Mouse (Mus musculus): ENCODE results near the gene Gkn1.
A peak's percentile ranks its signal among the peaks of the same experiment; 100 is the strongest.

The Gkn1 gene

GRCm38 (mm10) chr6:87350829-87351228 is at the start of gene Gkn1:
Gkn1 (minus strand) TSS chr6:87350942.
- DNase-seq: no peak

DNA sequence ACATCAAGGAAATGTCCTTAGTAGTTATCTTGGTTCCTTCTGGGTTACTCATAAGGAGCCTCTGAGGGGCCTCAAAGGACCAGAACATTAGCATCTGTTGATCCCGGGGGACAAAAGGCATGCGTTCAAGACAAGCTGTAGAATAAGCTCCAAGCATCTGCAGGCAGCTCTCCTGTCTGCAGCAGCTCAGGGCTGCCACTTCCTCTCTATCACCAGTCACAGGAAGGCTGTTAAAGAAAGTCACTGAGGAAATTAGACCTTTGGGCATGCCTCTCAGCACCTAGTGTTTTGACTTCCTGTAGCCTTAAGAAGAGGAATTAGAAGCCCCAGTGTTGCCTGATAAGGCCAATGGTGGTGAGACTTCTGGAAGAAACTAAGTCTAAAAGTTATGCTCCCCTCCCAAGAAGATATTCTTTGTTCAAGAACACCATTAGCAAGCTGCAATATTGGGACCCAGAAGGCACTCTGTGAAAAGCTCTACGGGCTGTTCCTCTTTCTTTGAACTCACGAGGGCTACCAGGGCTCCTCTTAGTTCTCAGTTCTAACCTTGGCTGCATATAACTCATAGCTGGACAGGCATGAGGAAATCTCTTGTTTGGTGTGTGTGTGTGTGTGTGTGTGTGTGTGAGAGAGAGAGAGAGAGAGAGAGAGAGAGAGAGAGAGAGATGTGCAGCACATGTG is 49.3 kb upstream of the Gkn1 start:
- DNase-seq: no peak

DNA sequence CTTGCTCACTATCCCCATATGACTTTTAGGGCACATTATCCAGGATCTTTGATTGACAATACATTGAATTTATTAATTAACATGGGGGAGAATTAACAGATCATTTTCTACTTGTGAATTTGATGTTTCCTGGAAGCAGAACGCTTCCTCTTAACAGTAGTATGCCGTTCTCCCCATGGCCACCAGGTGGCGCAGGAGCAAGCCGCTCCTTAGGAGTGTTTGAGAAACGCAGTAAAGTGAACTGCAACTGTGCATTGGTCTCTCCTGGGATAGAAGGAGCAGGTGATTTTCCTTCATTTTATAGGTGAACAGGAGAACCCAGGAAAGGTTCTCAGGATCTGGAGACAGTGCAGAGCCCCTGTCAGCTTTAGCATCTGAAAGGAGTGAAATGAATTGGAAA is 48.4 kb upstream of the Gkn1 start:
- DNase-seq: peak; percentile 71 to 85

DNA sequence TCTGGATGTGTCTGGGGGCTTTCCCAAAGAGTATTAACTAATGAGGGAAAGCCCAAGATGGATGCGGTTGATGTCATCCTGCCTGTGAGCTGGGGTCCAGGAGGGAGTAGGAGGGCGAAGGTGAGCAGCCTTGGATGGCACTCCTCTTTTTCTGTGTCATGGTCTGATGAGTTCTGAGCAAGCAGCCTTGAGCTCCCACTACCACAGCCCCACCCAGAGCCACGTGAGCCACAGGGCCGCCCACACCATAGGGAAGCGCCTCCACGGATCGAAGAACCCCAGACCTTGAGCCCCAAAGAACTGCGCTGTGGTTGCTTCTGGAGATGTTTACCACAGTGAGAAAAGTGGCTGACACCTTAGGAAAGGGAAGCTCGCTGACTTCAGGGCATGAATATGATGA is 44.0 kb upstream of the Gkn1 start:
- DNase-seq: no peak

GRCm38 (mm10) chr6:87393466-87394205 is 42.9 kb upstream of the Gkn1 start:
- no peak for DNase-seq

DNA sequence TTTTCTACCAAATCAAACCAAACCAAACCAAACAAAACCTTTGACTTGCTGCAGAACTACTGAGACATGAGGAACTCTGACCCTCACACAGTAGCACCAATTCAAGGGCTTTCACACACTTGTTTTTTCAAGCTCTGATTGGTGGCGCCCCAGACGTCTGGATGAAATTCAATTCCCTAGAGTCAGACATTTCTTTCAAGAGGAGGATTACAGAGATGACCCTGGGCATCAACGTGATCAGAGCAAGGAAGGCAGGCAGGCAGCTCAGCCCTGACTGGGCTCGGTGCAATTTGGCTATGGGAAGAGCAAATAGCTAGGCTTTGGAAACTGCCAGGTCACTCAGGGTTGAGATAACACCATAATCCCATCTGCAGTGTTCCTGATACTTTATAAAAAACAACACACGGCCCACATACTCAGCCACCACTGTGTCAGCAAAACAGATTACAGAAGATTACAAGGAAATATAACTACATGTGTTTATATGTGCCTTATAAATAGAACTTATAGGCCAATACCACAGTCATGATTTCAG is 38.8 kb upstream of the Gkn1 start:
- DNase-seq: no peak

DNA sequence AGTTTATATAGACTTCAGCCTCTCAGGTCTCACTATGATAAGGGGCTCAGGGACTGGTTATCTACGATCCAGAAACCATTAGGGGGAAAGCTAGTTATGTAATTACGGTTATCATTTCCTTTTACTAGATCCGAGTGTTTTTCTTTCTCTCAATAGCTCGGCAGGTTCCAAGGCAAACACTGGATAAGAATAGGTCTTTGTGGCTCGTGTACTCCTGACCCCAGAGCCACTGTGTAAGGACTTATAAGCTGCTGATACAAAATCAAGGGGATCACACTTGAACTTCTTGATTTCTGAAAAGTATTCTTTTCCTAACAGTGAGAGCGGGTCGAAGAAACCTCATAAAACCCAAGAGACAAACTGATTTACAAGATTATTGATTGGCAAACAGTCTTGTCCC is 38.1 kb upstream of the Gkn1 start, which contains the start of gene Gkn3:
Gkn3 (minus strand) TSS at position 59 of the 400 bp plus-strand sequence.
- DNase-seq: no peak

DNA sequence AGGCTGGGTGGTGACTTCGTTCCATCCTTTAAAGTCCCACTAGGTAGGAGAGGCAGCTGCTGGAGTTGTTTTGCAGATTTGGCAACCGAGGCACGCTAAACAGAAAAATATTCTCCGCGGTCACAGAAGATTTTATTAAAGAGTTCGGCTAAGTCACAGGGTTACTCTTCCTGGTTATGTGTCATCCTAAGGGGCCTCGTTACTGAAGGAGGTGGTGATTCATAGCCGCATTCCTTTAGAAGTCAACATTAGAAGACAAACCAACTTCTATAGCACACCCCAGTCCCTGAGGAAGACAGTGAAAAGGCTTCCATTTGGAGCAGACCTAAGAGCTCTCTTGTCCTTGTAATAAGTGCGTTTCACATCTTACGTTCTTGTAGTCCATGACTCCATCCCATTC is 35.9 kb upstream of the Gkn1 start:
- DNase-seq: no peak

GRCm38 (mm10) chr6:87386203-87386602 is 35.5 kb upstream of the Gkn1 start:
- peak; percentile 53 to 75 for DNase-seq

- no peak for DNase-seq
These were observed 34.0 kb upstream of the Gkn1 start for GRCm38 (mm10) chr6:87384761-87385160.

- peak in 1 of 2 experiments; percentile 41 for DNase-seq
These were observed 33.4 kb upstream of the Gkn1 start for GRCm38 (mm10) chr6:87383926-87384691.

- no peak for DNase-seq
These were observed 22.3 kb upstream of the Gkn1 start, which contains the start of gene Gkn2 for GRCm38 (mm10) chr6:87373057-87373456. Gkn2 (plus strand) TSS chr6:87373357.

DNA sequence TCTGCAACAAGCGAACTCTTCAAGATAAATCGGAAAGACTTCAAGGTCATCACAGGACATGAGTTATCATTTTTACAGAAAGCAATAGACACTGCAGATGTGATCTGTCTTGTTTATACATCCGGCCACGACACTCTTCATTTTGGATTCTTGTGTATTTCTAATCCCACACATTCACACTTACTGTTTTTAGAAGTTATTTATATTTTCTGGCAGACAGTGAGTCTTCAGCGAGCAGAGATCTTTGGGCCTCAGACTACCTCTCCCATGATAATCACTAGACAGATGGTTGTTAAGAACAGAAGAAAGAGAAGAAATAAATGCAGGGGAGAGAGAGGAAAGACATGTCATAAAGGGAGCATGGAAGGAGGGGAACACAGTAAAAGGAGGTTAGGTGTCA is 18.5 kb upstream of the Gkn1 start:
- no peak for DNase-seq

GRCm38 (mm10) chr6:87354441-87354840 is 3.7 kb upstream of the Gkn1 start:
- no peak for DNase-seq

DNA sequence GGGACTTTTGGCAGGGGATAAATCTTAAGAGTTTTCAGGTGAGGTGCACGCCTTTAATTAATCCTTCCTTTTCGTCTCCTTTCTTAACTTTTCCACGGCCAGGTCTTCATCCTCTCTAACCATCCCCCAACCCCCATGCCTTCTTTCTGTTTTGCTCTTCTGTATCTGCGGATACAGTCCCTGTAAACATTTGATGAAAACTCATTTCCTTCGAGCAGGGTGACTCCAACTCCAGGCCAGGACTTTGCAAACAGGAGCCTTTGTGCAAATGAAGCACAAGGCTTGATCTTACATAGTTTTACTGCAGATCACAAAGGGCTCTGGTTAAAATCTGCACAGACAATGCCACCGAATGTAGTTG is 14.8 kb downstream of the Gkn1 start:
- no peak for DNase-seq

GRCm38 (mm10) chr6:87335091-87335934 is 15.4 kb downstream of the Gkn1 start, which contains the start of gene Antxr1:
Antxr1 (minus strand) TSS chr6:87335821.
- DNase-seq: peak; percentile 59 to 60

DNA sequence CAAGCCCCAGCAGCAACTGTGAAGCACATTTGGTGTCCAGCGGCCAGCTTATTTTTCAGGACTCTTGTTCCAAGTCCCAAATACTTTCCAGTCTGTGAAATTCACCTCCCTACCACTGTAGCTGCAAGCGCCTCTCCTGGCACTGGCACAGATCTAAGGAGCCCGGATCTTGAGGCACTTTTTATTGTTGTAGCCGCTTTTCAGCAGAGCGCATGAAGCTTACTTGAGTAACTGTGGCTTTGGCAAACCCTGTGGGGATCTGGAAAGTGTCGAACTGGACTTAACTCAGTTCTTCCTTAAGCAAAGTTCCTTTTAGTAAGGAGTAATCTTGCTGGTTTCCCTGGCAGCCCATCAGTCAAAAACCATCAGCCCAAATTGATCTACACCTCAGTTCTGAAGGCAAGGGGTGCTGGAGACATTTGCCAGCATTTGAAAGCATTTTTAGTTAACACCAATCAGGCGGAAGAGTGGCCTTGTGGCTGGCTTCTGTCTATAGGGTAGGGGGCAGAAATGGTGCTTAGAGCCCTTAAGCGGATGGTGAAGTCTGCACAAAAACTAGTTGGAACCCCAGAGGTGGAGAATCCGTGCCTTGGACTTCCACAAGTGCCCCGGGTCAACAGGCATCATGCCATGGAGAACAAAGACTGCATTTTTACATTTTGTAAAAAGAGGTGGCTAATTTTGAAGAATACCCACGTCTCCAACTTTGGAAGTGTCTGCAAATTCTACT is 16.2 kb downstream of the Gkn1 start:
- DNase-seq: peak in 1 of 2 experiments; percentile 9

DNA sequence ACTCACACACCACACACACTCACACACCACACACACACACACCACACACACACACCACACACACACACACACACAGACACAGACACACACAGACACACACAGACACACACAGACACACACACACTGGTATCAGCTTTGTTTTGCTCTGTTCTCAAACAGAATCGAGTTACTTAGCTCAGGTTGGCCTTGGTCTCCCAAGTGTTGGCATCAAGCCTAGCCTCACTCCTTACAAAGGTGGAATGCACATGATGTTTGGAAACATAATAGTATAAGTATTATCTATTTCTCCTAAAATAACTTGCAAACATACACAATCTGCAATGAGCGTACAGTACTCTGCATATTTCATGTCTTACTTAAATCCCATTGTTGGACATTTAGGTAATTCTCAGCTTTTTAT is 18.4 kb downstream of the Gkn1 start:
- no peak for DNase-seq

GRCm38 (mm10) chr6:87328265-87329173 is 22.2 kb downstream of the Gkn1 start:
- peak in 1 of 2 experiments; percentile 14 for DNase-seq

GRCm38 (mm10) chr6:87326932-87327331 is 23.8 kb downstream of the Gkn1 start:
- DNase-seq: no peak
